Mouse (Mus musculus) hindlimb bud, embryonic 11.5 days (tissue): ENCODE data around the gene Nop56.
A peak's percentile ranks its signal among the peaks of the same experiment; 100 is the strongest.

Experiments used
- DNase-seq: peaks from one replicate; pipeline ENCODE4 v3.0.0-alpha.2; 2012; ENCODE audit warnings: low read depth, low spot score; ENCODE audit errors: extremely low spot score

Gene Nop56

DNA sequence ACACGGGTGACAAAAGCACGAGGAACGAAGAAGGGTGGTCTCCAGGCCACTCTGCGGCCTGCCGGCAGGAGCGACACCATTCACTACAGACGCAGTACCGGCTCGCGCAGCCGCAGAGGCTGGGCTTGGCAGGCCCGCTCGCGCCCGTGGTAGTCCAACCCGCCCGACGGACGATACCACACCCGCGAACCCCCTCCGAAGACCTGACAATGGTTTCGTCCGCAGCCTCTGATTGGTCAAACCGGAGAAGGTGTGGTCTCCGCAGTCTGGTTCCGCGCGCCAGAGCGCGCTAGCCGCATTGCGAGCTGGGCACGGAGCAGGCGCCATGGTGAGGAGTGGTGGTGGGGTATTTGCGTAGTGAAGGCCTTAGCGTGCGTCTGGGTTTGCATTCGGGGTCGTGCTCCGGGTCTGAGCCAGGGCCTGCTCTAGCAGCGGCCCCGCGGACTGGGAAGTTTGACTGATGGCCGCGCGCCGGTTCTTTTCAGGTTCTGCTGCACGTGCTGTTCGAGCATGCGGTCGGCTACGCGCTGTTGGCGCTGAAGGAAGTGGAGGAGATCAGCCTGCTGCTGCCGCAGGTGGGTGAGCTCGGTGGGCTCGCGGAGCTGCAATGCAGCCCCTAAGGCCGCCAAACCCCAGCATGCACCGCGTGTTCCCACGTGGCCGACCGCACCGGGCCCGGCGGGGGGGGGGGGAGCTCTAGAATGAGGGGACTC lies at the start of gene Nop56:
Nop56 (plus strand) TSS at position 282 of the 713 bp plus-strand sequence.
- peak; percentile 96 for DNase-seq

DNA sequence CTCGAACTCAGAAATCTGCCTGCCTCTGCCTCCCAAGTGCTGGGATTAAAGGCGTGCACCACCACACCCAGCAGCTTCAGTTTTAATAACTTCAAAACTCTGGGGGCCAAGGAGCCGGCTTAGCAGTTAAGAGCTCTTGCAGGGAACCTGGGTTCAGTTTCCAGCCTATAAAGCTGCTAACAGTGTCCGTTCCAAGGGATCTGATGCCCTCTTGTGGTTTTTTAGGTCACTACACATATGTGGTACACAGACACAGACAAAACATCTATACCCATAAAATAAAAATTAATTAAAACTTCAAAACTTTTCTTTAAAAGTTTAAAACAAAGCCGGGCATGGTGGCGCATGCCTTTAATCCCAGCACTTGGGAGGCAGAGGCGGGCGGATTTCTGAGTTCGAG lies 27.3 kb upstream of the Nop56 start:
- DNase-seq, result peak; percentile 12

DNA sequence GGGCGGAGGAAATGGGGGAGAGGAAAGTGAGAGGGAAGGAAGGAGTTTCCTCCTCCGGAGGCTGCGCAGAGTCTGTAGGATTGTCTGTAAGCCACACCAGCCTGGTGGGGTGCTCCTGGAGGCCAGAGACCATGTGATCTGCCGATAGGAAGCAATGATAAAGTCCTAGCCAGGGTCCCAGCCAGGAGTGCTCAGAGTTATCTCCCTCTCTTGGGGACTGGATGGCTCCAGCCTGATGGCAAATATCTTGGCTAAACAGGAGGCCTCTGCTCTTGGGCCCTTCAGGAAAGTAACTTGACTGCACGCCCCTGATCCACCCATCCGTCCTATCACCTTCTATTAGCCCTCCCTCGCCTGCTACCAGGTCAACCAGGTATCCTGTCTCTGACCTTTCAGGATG lies 26.0 kb upstream of the Nop56 start:
- no peak for DNase-seq

DNA sequence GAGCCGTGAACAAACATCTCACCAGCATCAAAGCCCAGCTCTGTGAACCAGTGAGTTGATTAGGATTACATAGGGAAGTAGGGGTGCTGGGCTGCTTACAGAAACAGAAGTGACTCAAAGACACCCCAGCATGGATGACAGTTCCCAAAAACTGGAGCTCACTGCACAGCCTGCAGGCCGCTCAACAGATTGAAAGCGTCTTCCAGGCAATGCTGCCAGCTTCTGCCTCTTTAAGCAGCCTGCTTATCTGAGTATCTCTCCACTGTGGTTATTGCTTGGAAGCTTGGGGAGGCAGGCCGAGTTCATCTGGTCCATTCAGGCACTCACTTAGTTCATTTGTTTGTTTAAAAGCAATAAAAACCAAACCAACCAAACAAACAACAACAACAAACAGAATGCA lies 17.5 kb upstream of the Nop56 start:
- DNase-seq, result no peak

DNA sequence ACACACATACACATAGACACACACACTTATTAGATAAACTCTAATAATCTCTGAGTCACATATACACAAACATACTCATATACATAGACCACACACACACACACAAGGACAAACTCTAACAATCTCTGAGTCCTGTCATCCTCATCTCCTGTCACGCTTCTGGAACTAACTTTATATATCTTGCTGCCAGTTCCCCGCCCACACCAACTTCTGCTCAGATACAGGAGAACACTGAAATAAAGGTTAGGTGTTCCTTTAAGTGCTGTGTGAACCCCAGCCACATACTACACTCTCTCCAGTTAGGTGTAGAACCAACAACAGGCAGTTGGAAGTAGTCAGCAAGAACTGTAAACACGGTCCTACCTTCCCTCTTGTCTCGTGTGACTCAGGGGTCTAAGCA lies 13.4 kb upstream of the Nop56 start:
- DNase-seq, result no peak

DNA sequence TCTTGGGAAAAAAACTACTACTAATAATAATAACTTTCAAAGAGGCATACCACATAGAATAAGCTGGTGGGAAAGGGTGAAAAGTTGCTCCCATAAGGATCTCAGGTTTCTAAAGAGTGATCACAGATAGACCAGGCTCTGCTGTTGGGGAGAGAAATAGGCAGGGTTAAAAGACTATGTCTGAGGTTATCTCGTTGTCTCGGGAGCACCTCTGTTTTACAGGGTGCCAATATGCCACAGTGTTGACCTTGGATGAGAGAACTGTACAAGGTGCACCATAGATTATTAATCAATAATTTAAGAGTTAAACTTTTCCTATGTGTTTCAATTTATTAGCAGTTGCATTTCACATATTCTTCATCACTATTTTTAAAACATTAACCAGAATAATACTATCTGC lies 12.3 kb upstream of the Nop56 start:
- DNase-seq, result no peak

DNA sequence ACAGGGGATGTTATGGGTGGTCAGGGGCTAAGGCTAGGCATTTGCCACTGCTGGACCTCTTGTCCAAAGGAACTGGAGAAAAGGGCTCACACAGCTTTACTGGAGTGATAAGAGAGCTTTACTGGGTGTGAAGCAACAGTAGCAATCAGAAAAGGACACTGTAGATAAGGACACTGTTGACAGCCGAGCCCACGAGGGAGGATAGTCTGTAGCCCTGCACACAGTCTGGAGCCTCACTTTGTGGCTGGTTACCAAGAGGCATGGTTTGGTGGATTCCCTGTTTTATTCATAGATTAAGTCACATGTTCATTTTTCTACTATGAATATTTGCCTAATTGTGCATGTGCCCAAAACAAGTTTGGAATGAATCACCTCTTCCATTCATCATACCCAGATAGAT lies 11.8 kb upstream of the Nop56 start:
- DNase-seq, result no peak

DNA sequence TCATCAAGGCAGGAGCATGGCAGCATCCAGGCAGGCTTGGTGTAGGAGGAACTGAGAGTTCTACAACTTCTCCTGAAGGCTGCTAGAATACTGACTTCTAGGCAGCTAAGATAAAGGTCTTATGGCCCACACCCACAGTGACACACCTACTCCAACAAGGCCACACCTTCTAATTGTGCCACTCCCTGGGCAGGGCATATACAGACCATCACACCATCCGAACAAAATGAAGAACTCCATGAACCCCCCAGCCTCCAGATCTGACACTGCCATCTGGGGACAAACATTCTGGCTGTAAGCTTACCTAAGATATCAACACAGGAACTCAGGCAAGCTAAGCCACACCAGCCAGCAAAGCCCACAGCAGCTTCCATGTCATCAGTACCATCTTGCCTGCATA lies 8.7 kb upstream of the Nop56 start:
- DNase-seq, result no peak

DNA sequence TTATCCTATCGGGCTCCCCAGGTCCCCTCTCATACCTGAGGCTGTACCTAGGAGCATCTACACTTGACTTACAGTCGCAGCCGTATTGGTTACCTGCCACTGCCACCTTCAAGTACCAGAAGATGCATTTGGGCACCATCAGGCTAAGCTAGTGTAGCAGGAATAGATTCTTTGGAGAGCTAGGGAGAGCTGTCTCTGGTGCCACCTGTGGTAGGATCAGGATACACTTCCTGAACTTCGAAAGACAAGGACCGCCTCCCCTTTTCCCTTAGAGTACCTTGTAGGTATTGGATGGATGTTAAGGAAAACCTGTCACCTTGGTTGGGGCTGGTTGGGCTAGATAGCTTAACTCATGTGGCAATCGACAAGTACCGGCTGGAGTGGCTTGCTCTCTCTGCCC lies 6.2 kb upstream of the Nop56 start:
- no peak for DNase-seq

DNA sequence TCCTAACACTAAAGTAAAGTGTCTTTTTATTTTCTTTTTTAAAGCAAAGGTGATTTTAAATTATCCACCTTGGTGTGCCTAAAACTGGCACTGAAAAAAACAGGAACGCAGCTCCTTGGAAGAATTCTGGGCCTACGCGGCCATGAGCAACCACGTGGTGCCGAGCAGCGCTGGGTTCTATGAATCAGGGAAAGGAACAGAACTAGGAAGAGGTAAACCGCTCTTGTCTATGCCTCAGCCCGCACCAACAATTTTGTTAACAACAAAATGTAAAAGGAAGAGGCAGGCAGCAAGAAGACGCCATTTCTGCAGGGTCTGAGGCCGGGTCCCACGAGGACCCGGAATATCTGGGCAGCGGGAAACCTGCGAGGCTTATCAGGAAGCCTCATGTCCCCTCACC lies 498 bp upstream of the Nop56 start:
- DNase-seq, result no peak

DNA sequence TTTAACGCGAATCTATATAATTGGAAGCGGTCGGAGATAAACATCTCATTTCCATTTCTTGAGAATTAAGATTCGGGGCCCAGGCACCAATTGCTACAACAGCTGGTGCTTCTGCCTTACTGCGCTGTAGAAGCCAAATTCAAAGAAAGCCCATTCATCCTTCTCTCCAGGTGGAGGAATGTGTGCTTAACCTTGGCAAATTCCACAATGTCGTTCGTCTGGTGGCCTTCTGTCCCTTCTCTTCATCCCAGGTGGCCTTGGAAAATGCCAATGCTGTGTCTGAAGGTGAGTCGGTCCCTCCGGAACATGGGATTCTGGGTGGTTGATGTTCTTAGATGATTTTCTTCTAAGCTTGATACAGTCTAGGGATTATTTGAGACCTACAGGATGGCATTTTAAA lies 632 bp downstream of the Nop56 start:
- DNase-seq, result no peak

DNA sequence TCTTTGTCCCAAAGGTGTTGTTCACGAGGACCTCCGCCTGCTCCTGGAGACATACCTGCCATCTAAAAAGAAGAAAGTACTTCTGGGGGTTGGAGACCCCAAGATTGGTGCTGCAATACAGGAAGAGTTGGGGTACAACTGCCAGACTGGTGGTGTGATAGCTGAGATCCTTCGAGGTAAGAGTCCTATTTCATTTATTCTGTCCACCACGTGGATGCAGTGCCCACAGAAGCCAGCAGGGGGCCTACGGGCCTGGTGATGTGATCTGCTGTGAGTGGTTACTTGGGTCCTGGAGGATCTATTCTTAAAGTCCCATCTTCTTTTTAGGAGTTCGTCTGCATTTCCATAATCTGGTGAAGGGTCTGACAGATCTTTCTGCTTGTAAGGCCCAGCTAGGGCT lies 1.4 kb downstream of the Nop56 start:
- DNase-seq, result no peak

DNA sequence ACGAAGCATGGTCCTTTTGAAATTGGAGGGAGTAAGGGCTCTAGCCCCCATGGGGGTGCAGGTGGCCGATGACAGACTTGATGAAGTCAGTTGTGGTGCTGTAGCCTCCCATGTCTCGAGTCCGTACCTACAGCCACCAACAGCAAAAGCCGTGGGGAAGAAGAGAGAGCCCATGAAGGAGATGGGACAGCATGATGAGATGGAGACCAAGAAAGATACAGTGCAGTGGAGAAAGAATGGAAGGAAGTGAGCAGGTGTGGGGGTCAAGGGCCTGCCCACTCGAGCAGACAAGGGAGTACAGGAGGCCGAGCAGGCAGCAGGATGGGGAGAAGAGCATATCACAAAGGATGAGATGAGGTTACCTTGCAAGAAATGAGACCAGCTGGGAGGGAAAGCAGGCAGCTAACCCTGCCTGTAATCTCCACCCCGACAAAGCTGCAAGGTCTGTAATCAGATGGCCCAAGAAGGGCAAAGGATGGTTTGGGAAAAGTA lies 5.4 kb downstream of the Nop56 start:
- DNase-seq, result no peak

DNA sequence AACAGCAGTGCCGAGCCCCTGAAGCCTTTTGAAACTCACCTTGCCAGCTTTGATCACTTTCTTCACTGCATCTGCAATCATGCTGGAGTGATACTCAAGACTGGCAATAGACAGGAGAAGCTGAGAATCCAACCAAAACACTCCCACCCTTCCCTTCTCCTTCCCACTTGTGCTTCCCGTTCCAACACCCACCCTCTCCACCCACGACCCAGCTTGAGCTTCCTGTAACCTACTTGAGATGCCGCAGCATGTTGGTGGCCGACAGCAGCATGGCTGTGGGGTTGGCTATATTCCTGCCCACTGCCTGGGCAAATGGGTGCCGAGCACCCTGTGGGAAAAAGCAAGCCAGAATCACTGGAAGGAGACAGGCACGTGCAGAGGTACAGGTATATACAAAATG lies 6.0 kb downstream of the Nop56 start:
- no peak for DNase-seq

DNA sequence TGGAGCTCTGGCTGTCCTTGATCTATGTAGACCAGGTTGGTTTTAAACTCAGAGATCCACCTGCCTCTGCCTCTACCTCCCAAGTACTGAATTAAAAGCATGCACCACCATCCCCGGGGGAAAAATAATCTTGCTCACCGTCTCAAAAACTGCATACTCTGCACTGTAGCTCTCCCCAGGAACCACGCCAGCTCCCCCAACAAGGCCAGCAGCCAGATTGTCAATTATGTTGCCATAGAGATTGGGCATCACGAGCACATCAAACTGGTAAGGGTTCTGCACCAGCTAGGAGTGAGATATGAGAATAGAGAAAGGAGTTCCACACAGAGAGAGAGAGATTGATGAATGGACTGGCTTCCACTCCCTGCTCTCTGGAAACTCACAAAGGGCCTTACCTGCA lies 6.6 kb downstream of the Nop56 start:
- DNase-seq, result no peak

DNA sequence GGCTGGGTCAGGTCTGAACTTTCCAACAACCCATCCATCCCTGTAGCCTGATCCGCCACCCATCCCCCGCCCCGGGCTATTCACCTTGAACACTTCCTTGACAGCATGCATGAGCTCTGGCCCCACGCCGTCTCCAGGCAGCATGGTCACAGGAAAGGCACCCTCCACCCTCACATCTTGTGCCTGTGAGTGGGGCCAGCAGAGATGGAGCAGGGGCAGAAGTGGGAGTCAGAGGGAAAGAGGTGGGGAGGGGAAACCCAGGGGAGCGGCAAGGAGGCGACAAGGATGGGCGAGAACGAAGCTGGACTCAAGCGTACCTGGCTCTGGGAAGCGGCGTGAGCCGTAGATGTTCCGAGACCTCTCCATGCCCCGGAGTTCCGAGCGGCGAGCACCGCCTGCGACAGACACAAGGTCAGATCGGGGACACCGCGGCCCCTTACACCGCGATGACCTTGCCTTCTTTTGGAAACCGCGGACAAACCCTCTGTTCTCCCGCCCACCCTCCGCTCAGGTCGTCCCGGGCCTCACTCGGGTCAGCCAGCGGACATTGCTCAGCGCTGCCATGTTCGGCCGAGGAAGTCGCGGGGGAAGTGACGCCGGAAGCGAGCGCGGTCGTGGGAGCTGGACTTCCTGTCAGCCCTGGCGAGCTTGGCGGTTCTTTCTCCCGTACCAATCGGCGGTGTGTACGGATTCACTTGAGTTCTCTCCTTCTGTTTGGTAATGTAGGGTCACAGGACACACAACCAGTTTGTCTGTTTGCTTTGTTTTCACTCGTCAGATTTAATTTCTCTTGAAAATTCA lies 9.8 kb downstream of the Nop56 start, which contains the start of gene Idh3b:
Idh3b (minus strand) TSS at position 694 of the 801 bp plus-strand sequence.
- peak; percentile 41 for DNase-seq

DNA sequence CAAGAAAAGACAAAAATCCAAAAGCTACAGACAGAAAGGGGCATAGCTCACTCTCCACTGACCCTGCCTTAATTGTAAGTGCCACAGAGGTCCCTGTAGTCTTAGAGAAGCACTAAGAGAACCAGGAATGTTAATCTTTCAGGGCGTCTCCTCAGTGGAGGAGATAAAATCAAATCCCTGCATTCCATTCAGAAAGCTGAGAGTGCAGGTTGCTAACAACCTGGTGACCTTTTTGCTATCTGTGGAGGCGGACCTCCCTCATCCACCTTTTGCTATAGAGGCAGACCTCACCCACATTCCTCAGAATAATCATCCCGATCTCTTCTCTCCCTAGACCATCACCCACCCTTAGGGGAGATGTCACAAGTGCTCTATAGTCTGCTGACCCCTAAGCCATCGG lies 14.9 kb downstream of the Nop56 start:
- no peak for DNase-seq

DNA sequence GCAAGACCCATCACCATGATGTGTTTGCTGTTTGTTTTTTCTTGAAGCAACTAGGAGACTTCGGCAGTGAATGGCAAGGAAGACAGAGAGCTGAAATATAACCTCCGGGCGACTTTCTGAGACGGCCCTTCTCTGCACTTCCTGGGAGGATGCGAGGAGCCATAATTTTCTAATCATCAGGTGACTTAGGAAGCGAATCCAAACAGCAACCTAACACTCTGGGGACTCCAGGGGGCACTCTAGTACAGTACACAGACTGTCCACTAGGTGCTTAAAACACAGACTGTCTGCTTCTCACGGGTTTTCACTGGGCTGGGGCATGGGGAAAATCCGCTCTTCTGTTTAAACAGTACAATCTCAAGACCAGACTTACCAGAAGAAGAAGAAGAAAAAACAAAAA lies 17.2 kb downstream of the Nop56 start:
- DNase-seq, result peak; percentile 69

DNA sequence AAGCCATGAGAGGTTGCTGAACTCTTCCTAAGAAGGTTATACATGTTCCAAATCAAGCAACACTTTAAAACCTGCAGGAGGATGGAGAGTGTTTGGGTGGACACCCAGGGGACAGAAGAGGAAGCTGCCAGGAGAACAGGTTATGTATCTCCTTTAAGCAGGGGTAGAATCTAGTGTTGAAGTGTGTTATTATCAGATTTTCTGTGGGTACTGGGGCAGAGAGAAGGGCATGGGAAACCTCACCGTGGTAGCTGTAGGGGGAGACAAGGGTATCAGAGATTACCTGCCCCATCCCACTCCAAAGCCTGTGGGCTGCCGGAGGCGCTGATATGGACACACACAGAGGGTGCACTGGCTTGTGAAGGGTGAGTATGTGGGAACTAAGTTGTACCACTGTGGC lies 18.8 kb downstream of the Nop56 start:
- DNase-seq, result no peak

DNA sequence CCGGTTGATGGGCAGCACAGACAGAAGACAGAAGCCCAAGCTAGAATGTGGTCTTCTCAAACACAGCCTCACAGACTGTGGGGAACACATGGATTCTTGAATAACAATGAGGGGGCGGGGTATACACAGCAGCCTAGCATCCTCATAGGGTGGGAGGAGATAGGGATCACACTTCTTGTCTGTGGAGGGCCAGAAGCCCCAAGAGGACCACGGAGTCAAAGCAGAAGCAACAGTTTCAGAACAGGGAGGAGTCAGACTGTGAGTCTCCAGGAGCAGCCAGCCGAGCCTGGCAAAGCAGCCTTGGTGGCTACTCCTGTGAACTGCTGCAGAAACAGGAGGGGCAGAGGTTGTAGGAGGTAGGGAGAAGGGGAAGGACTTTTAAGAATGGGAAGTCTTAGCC lies 19.3 kb downstream of the Nop56 start:
- DNase-seq, result no peak

DNA sequence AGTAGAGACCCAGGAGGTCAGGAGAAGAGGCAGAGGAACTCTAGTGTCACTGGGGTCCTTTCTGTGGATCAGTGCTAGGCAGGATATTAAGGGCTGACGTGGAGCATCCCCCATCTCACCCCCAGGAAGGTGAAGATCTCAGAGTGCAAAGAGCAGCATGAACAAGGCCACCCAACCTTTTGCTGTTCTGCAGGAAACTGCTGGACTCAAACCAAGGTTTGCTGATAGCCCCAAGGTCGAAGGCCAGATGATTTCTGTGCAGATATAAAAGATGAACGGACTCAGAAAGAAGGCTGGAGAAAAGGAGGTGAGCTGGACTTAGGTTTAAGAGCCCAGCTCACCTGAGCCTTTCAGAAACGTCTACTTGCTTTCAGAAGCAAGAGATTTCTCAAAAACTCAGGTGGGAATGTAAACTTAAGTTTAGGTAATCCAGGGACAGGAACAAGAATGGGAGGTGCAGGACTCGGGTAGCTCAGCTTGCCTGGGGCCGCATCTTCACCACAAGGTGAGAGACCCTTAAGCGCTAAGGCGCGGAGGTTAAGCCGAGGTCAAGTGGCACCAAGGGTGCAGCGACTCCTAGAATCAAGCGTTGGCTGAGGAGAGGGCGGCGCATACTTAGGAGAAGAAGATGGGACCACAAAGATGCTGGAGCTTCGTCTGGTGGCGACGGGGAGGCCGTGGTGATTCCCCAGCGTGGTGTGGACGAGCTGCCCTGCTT lies 20.1 kb downstream of the Nop56 start:
- no peak for DNase-seq

DNA sequence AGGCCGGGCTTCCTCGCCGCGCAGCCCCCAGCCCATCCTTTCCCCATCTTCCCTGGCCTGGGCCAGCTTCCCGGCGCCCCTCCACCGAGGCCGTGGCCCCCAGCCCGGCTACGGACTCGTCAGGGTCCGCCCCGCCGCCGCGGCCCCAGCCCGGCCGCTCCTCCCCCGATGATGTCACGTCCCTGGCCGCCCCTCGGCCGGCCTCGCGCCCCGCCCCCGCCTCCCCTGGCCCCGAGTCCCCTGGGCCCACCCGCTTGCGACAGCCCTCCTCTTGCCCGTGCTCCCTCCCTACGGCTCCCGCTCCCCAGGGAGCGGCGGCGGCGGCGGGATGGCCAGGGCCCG lies 20.7 kb downstream of the Nop56 start, which contains the start of gene Ebf4:
Ebf4 (plus strand) TSS at position 234 of the 342 bp plus-strand sequence.
- no peak for DNase-seq
